Mouse (Mus musculus): ENCODE results near the gene Cblc. TPM values are rescaled to one million over a fixed set of nuclear protein-coding genes. Genes with fewer than 3 reads are reported as not detected.

The Cblc gene
- polyA plus RNA-seq, 1 experiment, result not detected

GRCm38 (mm10) chr7:19755008-19755407, 41.6 kb downstream of the Cblc start:
- TF ChIP-seq POLR2A (IDR thresholded peaks at IDR 0.05; ENCODE audit: borderline replicate concordance, low read depth, low read length), result no peak
- TF ChIP-seq CTCF (IDR thresholded peaks at IDR 0.05; ENCODE audit: low read depth, low read length), result no peak
- H3K4me3 ChIP-seq (ENCODE audit: insufficient read depth, low read length), result no peak overlapping the region
- peaks cover 10% of the 10 kb centered on the region for H3K4me1 ChIP-seq (ENCODE audit: control insufficient read depth, insufficient read depth, low read length)
- no peak overlapping the region for H3K27ac ChIP-seq (ENCODE audit: insufficient read depth, low read depth, low read length)

- H3K4me3 ChIP-seq (ENCODE audit: insufficient read depth, low read length), result no peak overlapping the region
- TF ChIP-seq POLR2A (IDR thresholded peaks at IDR 0.05; ENCODE audit: borderline replicate concordance, low read depth, low read length) (no peak), CTCF (IDR thresholded peaks at IDR 0.05; ENCODE audit: low read depth, low read length) (no peak)
- peaks cover 10% of the 10 kb centered on the region for H3K4me1 ChIP-seq (ENCODE audit: control insufficient read depth, insufficient read depth, low read length)
- no peak overlapping the region for H3K27ac ChIP-seq (ENCODE audit: insufficient read depth, low read depth, low read length)
Measured at GRCm38 (mm10) chr7:19754065-19754464, 42.5 kb downstream of the Cblc start.

- Histone ChIP-seq H3K27ac (ENCODE audit: insufficient read depth, low read depth, low read length) (no peak overlapping the region), H3K4me3 (ENCODE audit: insufficient read depth, low read length) (no peak overlapping the region), H3K4me1 (ENCODE audit: control insufficient read depth, insufficient read depth, low read length) (peaks cover 13% of the 10 kb centered on the region)
- TF ChIP-seq CTCF (IDR thresholded peaks at IDR 0.05; ENCODE audit: low read depth, low read length), result no peak
- TF ChIP-seq POLR2A (IDR thresholded peaks at IDR 0.05; ENCODE audit: borderline replicate concordance, low read depth, low read length), result no peak
Measured at GRCm38 (mm10) chr7:19753587-19753986, 43.0 kb downstream of the Cblc start.

- H3K4me3 ChIP-seq (ENCODE audit: insufficient read depth, low read length), result no peak overlapping the region
- H3K4me1 ChIP-seq (ENCODE audit: control insufficient read depth, insufficient read depth, low read length), result peaks cover 19% of the 10 kb centered on the region
- no peak for TF ChIP-seq POLR2A (IDR thresholded peaks at IDR 0.05; ENCODE audit: borderline replicate concordance, low read depth, low read length)
- peak; percentile 59 for TF ChIP-seq CTCF (IDR thresholded peaks at IDR 0.05; ENCODE audit: low read depth, low read length)
- no peak overlapping the region for H3K27ac ChIP-seq (ENCODE audit: insufficient read depth, low read depth, low read length)
Measured at GRCm38 (mm10) chr7:19752652-19753051, 44.0 kb downstream of the Cblc start.

- no peak overlapping the region for H3K27ac ChIP-seq (ENCODE audit: insufficient read depth, low read depth, low read length)
- TF ChIP-seq POLR2A (IDR thresholded peaks at IDR 0.05; ENCODE audit: borderline replicate concordance, low read depth, low read length), result no peak
- TF ChIP-seq CTCF (IDR thresholded peaks at IDR 0.05; ENCODE audit: low read depth, low read length), result no peak
- H3K4me3 ChIP-seq (ENCODE audit: insufficient read depth, low read length), result no peak overlapping the region
- H3K4me1 ChIP-seq (ENCODE audit: control insufficient read depth, insufficient read depth, low read length), result peaks cover 27% of the 10 kb centered on the region
Measured at GRCm38 (mm10) chr7:19751070-19751383, 45.6 kb downstream of the Cblc start.

DNA sequence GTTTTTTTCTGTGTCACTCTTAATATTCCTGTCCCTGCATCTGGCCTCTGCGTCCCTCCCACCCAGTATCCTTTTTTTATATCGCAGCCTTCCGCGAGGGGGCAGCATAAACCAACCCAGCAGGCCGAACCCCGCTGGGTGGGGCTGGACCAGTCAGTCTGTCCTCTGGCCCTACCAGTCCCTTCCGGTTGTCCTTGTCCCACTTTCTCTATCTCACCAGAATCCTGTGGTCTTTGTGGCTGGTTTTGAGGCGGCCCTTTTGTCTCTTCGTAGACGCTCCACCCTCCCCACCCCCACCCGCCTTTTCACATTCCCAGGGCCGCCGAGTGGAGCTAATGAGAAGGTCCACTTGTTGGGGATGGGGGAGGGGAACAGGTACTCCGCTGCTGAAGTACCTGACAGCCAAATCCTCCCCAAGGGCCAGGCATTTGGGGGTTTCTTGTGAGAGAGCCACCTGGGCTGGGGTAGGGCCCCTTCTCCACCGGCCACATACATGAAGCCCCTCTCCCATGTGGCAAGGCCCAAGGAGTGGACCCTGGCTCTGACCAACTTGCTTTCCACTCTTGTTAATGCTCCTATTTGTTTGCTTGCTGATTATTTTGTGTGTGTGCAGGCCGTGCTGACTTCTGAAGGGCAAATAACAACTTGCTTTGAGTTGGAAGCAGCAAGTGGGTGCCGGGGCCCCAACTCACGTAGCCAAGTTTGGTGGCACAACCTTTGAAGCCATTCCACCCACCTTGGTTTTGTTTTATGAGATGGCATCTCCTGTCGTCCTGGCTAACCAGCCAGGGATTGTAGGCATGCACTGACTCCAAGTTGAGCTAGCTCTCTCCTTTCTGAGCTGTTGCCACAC, 46.2 kb downstream of the Cblc start, which contains the start of gene Nectin2:
Gene Nectin2, minus strand, starts transcription at position 267 of the 853 bp plus-strand sequence.
- H3K4me3 ChIP-seq (ENCODE audit: insufficient read depth, low read length), result peak within 1 kb of the TSS; percentile 61
- 0 out of 2 replicates have a peak within 1 kb of the TSS, but pooled peaks have one; percentile 3 for H3K27ac ChIP-seq (ENCODE audit: insufficient read depth, low read depth, low read length)
- TF ChIP-seq POLR2A (IDR thresholded peaks at IDR 0.05; ENCODE audit: borderline replicate concordance, low read depth, low read length) (no peak), CTCF (IDR thresholded peaks at IDR 0.05; ENCODE audit: low read depth, low read length) (peak; percentile 67)

DNA sequence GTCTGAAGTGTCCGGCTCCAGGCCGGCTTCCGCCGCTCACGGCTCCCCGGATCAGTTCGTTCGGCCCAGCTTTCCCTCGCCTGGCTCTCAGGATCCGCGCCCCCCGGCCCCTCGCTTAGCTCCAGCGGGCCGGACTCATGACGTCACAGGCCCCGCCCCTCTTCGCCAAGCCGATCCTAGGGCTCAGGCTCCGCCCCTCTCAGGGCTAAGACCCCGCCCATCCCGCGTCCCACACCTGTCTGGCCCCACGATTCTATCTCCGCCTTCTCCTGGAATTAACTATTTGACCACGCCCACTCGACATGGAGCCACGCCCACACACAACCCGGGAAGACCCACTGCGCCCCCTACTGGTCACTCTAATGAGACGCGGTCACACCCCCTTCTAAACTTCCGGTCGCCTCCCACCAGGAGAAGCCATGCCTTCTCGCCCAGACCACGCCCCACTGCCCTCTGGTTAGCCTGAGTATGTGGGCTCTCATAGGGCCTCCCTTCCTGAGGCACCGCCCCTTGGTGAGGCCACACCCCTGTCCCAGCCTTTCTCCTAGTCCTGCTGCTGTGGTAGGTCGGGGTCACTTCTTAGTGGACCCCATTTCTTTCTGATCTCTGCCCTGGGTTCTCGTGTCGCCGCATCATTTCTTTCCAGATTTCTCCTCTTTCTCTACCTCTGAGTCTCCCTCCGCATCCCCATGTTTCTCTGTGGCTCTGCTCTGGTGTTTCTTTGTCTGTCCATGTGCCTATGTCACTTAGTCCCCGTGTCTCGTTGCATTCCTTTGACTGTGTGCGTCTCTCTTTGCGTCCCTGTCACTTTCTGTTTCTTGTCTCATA, 47.0 kb downstream of the Cblc start:
- H3K27ac ChIP-seq (ENCODE audit: insufficient read depth, low read depth, low read length), result no peak overlapping the region

More for the DNA sequence above, 46.2 kb downstream of the Cblc start, which contains the start of gene Nectin2:
- H3K4me1 ChIP-seq (ENCODE audit: control insufficient read depth, insufficient read depth, low read length), result peaks cover 27% of the 10 kb centered on the region

GRCm38 (mm10) chr7:19748219-19749195, 48.1 kb downstream of the Cblc start:
- Histone ChIP-seq H3K27ac (ENCODE audit: insufficient read depth, low read depth, low read length) (no peak overlapping the region), H3K4me1 (ENCODE audit: control insufficient read depth, insufficient read depth, low read length) (peaks cover 33% of the 10 kb centered on the region), H3K4me3 (ENCODE audit: insufficient read depth, low read length) (peak overlapping the region; percentile 61)
- TF ChIP-seq POLR2A (IDR thresholded peaks at IDR 0.05; ENCODE audit: borderline replicate concordance, low read depth, low read length) (no peak), CTCF (IDR thresholded peaks at IDR 0.05; ENCODE audit: low read depth, low read length) (no peak)

More for the DNA sequence above, 47.0 kb downstream of the Cblc start:
- H3K4me1 ChIP-seq (ENCODE audit: control insufficient read depth, insufficient read depth, low read length), result peaks cover 32% of the 10 kb centered on the region
- H3K4me3 ChIP-seq (ENCODE audit: insufficient read depth, low read length), result peak overlapping the region; percentile 61
- TF ChIP-seq CTCF (IDR thresholded peaks at IDR 0.05; ENCODE audit: low read depth, low read length), result no peak
- no peak for TF ChIP-seq POLR2A (IDR thresholded peaks at IDR 0.05; ENCODE audit: borderline replicate concordance, low read depth, low read length)

Data from bone marrow macrophage, adult 2 months (primary cell).